Mouse (Mus musculus) cerebellum, adult 2 months (tissue): ENCODE results near the gene Trim69.

Experiments used
- CTCF ChIP-seq: fragments of 200-500 bp; IDR thresholded peaks from 2 replicates; pipeline ENCODE4 v1.5.1; 2011; ENCODE audit warnings: low read depth, mild to moderate bottlenecking, control low read depth, low read length, moderate library complexity, borderline replicate concordance; ENCODE audit not compliant: insufficient read depth
- POLR2A ChIP-seq: fragments of 200-500 bp; IDR thresholded peaks from 2 replicates; pipeline ENCODE4 v1.6.1; 2011; ENCODE audit warnings: low read length, control low read depth, borderline replicate concordance; ENCODE audit not compliant: insufficient read depth

GRCm38 (mm10) chr2:122221798-122222197, 61.3 kb downstream of the Trim69 start:
- no peak for TF ChIP-seq CTCF
- no peak for TF ChIP-seq POLR2A
